Mouse (Mus musculus): ENCODE results near the gene Lrrc4.

DNA sequence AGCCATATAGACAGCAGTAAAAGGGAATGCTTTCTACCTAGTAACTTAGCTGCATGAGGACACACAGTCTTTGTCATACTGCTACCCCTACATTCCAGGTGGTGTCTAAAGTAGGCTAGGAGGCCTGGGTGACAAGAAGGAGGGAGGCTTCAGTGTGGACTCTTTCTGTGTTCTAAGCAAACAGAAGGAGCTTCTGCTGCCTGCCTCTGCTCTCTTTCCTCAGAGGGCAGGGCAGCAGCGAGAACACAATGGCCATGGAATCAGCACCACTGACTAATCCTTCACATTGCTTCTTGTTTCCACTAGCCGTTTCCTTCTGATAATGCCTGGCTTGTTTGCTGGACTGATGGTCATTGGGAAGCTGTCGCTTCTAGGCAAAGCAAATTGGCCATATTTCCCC, 40.4 kb downstream of the Lrrc4 start:
- no peak for TF ChIP-seq GATA1 (IDR thresholded peaks at IDR 0.05; ENCODE audit: borderline replicate concordance, low read length)
- TF ChIP-seq CTCF (IDR thresholded peaks at IDR 0.05; ENCODE audit: low read depth, low read length): no peak
- TF ChIP-seq TAL1 (conservative IDR thresholded peaks at IDR 0.05; ENCODE audit: low read depth, low read length): no peak
